Mouse (Mus musculus) left cerebral cortex, adult 6 months (tissue): Measurements from ENCODE around the gene Lpgat1. TPM values are rescaled to one million over a fixed set of nuclear protein-coding genes. Genes with fewer than 3 reads are reported as not detected.

Source experiments
- long read RNA-seq, 2 experiments: library from polyadenylated mRNA; unstranded; transcript quantifications; one replicate each; pipeline ENCODE4 v2.0.0; 2019 to 2020
- polyA plus RNA-seq: library from polyadenylated mRNA; unstranded; fragments of <200 nt; fragmentation: Nextera tagmentation; gene quantifications from 2 replicates; pipeline ENCODE4 v1.2.3, GENCODE M21; 2021

Lpgat1 gene
- polyA plus RNA-seq, result 26.8 and 88.1 TPM in 2 replicates
- long read RNA-seq, experiment 1, full-length matches to known transcripts, result 40 of 182 reads
- long read RNA-seq, experiment 1, partial matches to known transcripts, result 63 of 182 reads
- long read RNA-seq, experiment 1, other reads (novel, unspliced or antisense), result 79 of 182 reads
- long read RNA-seq, experiment 2, full-length matches to known transcripts, result 15 of 102 reads
- long read RNA-seq, experiment 2, partial matches to known transcripts, result 19 of 102 reads
- long read RNA-seq, experiment 2, other reads (novel, unspliced or antisense), result 68 of 102 reads

GRCm38 (mm10) chr1:191717601-191718498, at the start of gene Lpgat1:
Gene Lpgat1 (plus strand): TSS chr1:191717834.

GRCm38 (mm10) chr1:191821326-191822091, 103.9 kb downstream of the Lpgat1 start, which contains the start of gene Nek2:
Gene Nek2 (plus strand): TSS chr1:191821444.

Other genes with a start within 250 kb of the Lpgat1 start
- gene Dtl, start 142.3 kb upstream of the Lpgat1 start, polyA plus RNA-seq, result 4.6 and 6.4 TPM in 2 replicates
- gene Ints7, start 142.2 kb upstream of the Lpgat1 start, polyA plus RNA-seq, result 12.8 and 18.4 TPM in 2 replicates
- 0.58 TPM in 2 replicates for gene Nek2, start 103.6 kb downstream of the Lpgat1 start, polyA plus RNA-seq
- 2.2 and 3.1 TPM in 2 replicates for gene Slc30a1, start 188.9 kb downstream of the Lpgat1 start, polyA plus RNA-seq